19 mouse cellular contexts compared by ENCODE assay signal in genomic region chr4:141742381-141742780, GRCm38 (mm10). TPM values are rescaled to one million over a fixed set of nuclear protein-coding genes. Genes with fewer than 3 reads are reported as not detected.
DNase-seq lines count a peak whose midpoint lies in the region; ATAC-seq and TF ChIP-seq lines count a peak whose summit lies in the region.
"Had no signal": no experiment of that assay in that cellular context is flagged by ENCODE, and none has a peak within 500 bp of the region (broad histone marks: within the 10 kb centered on the region; RNA-seq: fewer than 3 reads in every experiment).

No protein-coding gene starts in this region.

- H3K9me3 ChIP-seq in heart, embryonic 10.5 days = no peaks in the 10 kb centered on the region
- no peaks in the 10 kb centered on the region for H3K9me3 ChIP-seq in kidney, postnatal 0 days (replicated peaks; ENCODE audit: low read length)
- H3K9me3 ChIP-seq in liver, embryonic 11.5 days (ENCODE audit: control insufficient read depth, low read length) = no peaks in the 10 kb centered on the region
- no peaks in the 10 kb centered on the region for H3K9me3 ChIP-seq in stomach, postnatal 0 days (ENCODE audit: control insufficient read depth, low read length)
- H3K9me3 ChIP-seq: forebrain, embryonic 12.5 days; midbrain, embryonic 12.5 days had no signal

- DNase-seq in heart, embryonic 10.5 days (ENCODE audit: low spot score) = no peak
- DNase-seq in heart, adult 9 months (ENCODE audit: low spot score in 2 of 2) = no peak
- no peak for DNase-seq in kidney, postnatal 0 days (ENCODE audit: low spot score)
- DNase-seq in kidney, adult 18-20 months = no peak
- no peak for DNase-seq in liver, embryonic 11.5 days (ENCODE audit: low spot score)
- no peak for DNase-seq in stomach, postnatal 0 days (ENCODE audit: low spot score)
- DNase-seq in adrenal gland, adult 8-10 months = no peak
- DNase-seq: adrenal gland, postnatal 14 days; cerebellum, adult 9-11 months; lung, adult 18-20 months; lung, postnatal 4 days; right cerebral cortex, postnatal 25 days; thymus, postnatal 4 days had no signal

- H3K4me1 ChIP-seq in heart, embryonic 10.5 days = peaks cover 21% of the 10 kb centered on the region
- 0 out of 2 replicates have a peak, but pooled peaks cover 4% of the 10 kb centered on the region for H3K4me1 ChIP-seq in kidney, postnatal 0 days (replicated peaks; ENCODE audit: insufficient read depth, low read length)
- peaks cover 3% of the 10 kb centered on the region; the same call in 1 of the 2 replicates for H3K4me1 ChIP-seq in liver, embryonic 11.5 days (replicated peaks; ENCODE audit: control insufficient read depth, insufficient read depth, low read length)
- no peaks in the 10 kb centered on the region for H3K4me1 ChIP-seq in stomach, postnatal 0 days (replicated peaks; ENCODE audit: control insufficient read depth, insufficient read depth)
- H3K4me1 ChIP-seq: forebrain, embryonic 12.5 days; midbrain, embryonic 12.5 days had no signal

- H3K27ac ChIP-seq in heart, embryonic 10.5 days = peak overlapping the region; percentile 73
- peak overlapping the region; percentile 75 for H3K27ac ChIP-seq in kidney, postnatal 0 days
- H3K27ac ChIP-seq in liver, embryonic 11.5 days (ENCODE audit: low read depth, low read length) = peak overlapping the region; percentile 28
- H3K27ac ChIP-seq in stomach, postnatal 0 days (replicated peaks) = peak overlapping the region; percentile 85
- H3K27ac ChIP-seq: forebrain, embryonic 12.5 days; left cerebral cortex, adult 2 months; midbrain, embryonic 12.5 days had no signal

- H3K4me2 ChIP-seq in kidney, postnatal 0 days (ENCODE audit: low read length) = no peak overlapping the region
- no peak overlapping the region for H3K4me2 ChIP-seq in liver, embryonic 11.5 days
- H3K4me2 ChIP-seq in stomach, postnatal 0 days (replicated peaks; ENCODE audit: low read depth) = no peak overlapping the region
- H3K4me2 ChIP-seq: forebrain, embryonic 12.5 days; midbrain, embryonic 12.5 days had no signal

- H3K4me3 ChIP-seq in heart, embryonic 10.5 days = no peak overlapping the region
- H3K4me3 ChIP-seq in kidney, postnatal 0 days (replicated peaks; ENCODE audit: low read depth, low read length) = no peak overlapping the region
- no peak overlapping the region for H3K4me3 ChIP-seq in liver, embryonic 11.5 days (ENCODE audit: low read depth, low read length)
- no peak overlapping the region for H3K4me3 ChIP-seq in stomach, postnatal 0 days (ENCODE audit: low read depth, low read length)
- H3K4me3 ChIP-seq: forebrain, embryonic 12.5 days; left cerebral cortex, adult 2 months; midbrain, embryonic 12.5 days had no signal

- ATAC-seq in kidney, postnatal 0 days (replicated peaks; ENCODE audit: low FRiP score, low read depth) = no peak
- no peak for ATAC-seq in liver, embryonic 11.5 days (replicated peaks; ENCODE audit: low FRiP score)
- ATAC-seq in stomach, postnatal 0 days (ENCODE audit: low FRiP score, low TSS enrichment) = no peak
- no peak for ATAC-seq in CD4-positive, CD25-positive, alpha-beta regulatory T cell, adult 4 months
- ATAC-seq: inflammation-experienced regulatory T-cells, adult 6 months had no signal

- TF ChIP-seq CTCF in kidney, postnatal 0 days (IDR thresholded peaks at IDR 0.05; ENCODE audit: low read depth) = no peak
- TF ChIP-seq CTCF in stomach, postnatal 0 days (IDR thresholded peaks at IDR 0.05; ENCODE audit: low read depth) = no peak

- H3K9ac ChIP-seq in kidney, postnatal 0 days (ENCODE audit: low read depth, low read length) = no peak overlapping the region
- H3K9ac ChIP-seq in liver, embryonic 11.5 days (ENCODE audit: low read depth, low read length) = no peak overlapping the region
- no peak overlapping the region for H3K9ac ChIP-seq in stomach, postnatal 0 days (ENCODE audit: low read length)
- H3K9ac ChIP-seq: forebrain, embryonic 12.5 days had no signal

- no peak for TF ChIP-seq EP300 in stomach, postnatal 0 days (optimal IDR thresholded peaks at IDR 0.05)

- WGBS in heart, embryonic 10.5 days = 79% methylated on average over 4 of the region's 4 CpGs
- 88% methylated on average over 4 of the region's 4 CpGs for WGBS in kidney, postnatal 0 days
- 88% methylated on average over 4 of the region's 4 CpGs for WGBS in liver, embryonic 11.5 days
- 85% methylated on average over 4 of the region's 4 CpGs for WGBS in stomach, postnatal 0 days

- peaks cover 7% of the 10 kb centered on the region; the same call in 1 of the 2 replicates for H3K27me3 ChIP-seq in heart, embryonic 10.5 days (ENCODE audit: insufficient read depth, poor library complexity, severe bottlenecking)
- H3K27me3 ChIP-seq in kidney, postnatal 0 days (ENCODE audit: insufficient read depth, low read length) = no peaks in the 10 kb centered on the region
- H3K27me3 ChIP-seq in liver, embryonic 11.5 days (replicated peaks; ENCODE audit: control insufficient read depth, insufficient read depth, low read length) = no peaks in the 10 kb centered on the region
- H3K27me3 ChIP-seq in stomach, postnatal 0 days (ENCODE audit: control insufficient read depth, insufficient read depth, low read length) = no peaks in the 10 kb centered on the region
- H3K27me3 ChIP-seq: forebrain, embryonic 12.5 days; midbrain, embryonic 12.5 days had no signal

- no peaks in the 10 kb centered on the region for H3K36me3 ChIP-seq in heart, embryonic 10.5 days
- H3K36me3 ChIP-seq in kidney, postnatal 0 days (ENCODE audit: insufficient read depth, low read length) = no peaks in the 10 kb centered on the region
- no peaks in the 10 kb centered on the region for H3K36me3 ChIP-seq in liver, embryonic 11.5 days (ENCODE audit: control insufficient read depth, insufficient read depth, low read length)
- no peaks in the 10 kb centered on the region for H3K36me3 ChIP-seq in stomach, postnatal 0 days (ENCODE audit: control insufficient read depth, insufficient read depth, low read length)
- H3K36me3 ChIP-seq: forebrain, embryonic 12.5 days; midbrain, embryonic 12.5 days had no signal

RNA-seq across cellular contexts. Expression of gene Agmat, which starts 4.1 kb away (rescaled TPM):
- polyA plus RNA-seq in heart, embryonic 10.5 days (2016; fragmentation: Nextera tagmentation; extraction: Ambion mirVana) = 1.2 and 3.5 TPM in 2 replicates
- polyA plus RNA-seq in kidney, postnatal 0 days (2015; fragmentation: Nextera tagmentation; extraction: Ambion mirVana) = 1.4 and 1.8 TPM in 2 replicates
- 16.0 and 18.0 TPM in 2 replicates for polyA plus RNA-seq in liver, embryonic 11.5 days (2014; fragmentation: Nextera tagmentation; extraction: Ambion mirVana)
- polyA plus RNA-seq in stomach, postnatal 0 days (2015; fragmentation: Nextera tagmentation; extraction: Ambion mirVana) = 0.13 and 0.34 TPM in 2 replicates
- polyA plus RNA-seq in CD4-positive, CD25-positive, alpha-beta regulatory T cell, adult 4 months (2017; shearing (Covaris generic)) = not detected
- total RNA-seq in adrenal gland, adult 8-10 months (2022) = 10 to 100 TPM in 3 of 4 experiments, 1 to 10 TPM in 1; 9.4 to 59.0 (median 32.8) TPM
- polyA plus RNA-seq: forebrain, embryonic 12.5 days; inflammation-experienced regulatory T-cells, adult 6 months; midbrain, embryonic 12.5 days had no signal

RNA-seq across cellular contexts. Expression of gene Ddi2, which starts 19.2 kb away (rescaled TPM):
- 21.4 and 21.5 TPM in 2 replicates for polyA plus RNA-seq in heart, embryonic 10.5 days (2016; fragmentation: Nextera tagmentation; extraction: Ambion mirVana)
- 16.4 and 16.8 TPM in 2 replicates for polyA plus RNA-seq in kidney, postnatal 0 days (2015; fragmentation: Nextera tagmentation; extraction: Ambion mirVana)
- 29.3 and 31.4 TPM in 2 replicates for polyA plus RNA-seq in liver, embryonic 11.5 days (2014; fragmentation: Nextera tagmentation; extraction: Ambion mirVana)
- polyA plus RNA-seq in stomach, postnatal 0 days (2015; fragmentation: Nextera tagmentation; extraction: Ambion mirVana) = 14.4 TPM in 2 replicates
- polyA plus RNA-seq in CD4-positive, CD25-positive, alpha-beta regulatory T cell, adult 4 months (2017; shearing (Covaris generic)) = 10 to 100 TPM; 19.1 to 20.7 TPM
- total RNA-seq in adrenal gland, adult 8-10 months (2022) = 10 to 100 TPM; 49.4 to 67.9 (median 54.0) TPM

RNA-seq across cellular contexts. Expression of gene Dnajc16, which starts 48.4 kb away (rescaled TPM):
- polyA plus RNA-seq in heart, embryonic 10.5 days (2016; fragmentation: Nextera tagmentation; extraction: Ambion mirVana) = 5.0 and 5.4 TPM in 2 replicates
- polyA plus RNA-seq in kidney, postnatal 0 days (2015; fragmentation: Nextera tagmentation; extraction: Ambion mirVana) = 4.8 and 5.2 TPM in 2 replicates
- 4.0 and 4.2 TPM in 2 replicates for polyA plus RNA-seq in liver, embryonic 11.5 days (2014; fragmentation: Nextera tagmentation; extraction: Ambion mirVana)
- 2.9 and 3.1 TPM in 2 replicates for polyA plus RNA-seq in stomach, postnatal 0 days (2015; fragmentation: Nextera tagmentation; extraction: Ambion mirVana)
- polyA plus RNA-seq in CD4-positive, CD25-positive, alpha-beta regulatory T cell, adult 4 months (2017; shearing (Covaris generic)) = 1 to 10 TPM; 3.4 to 4.3 TPM
- 10 to 100 TPM; 28.1 to 36.3 (median 32.7) TPM for total RNA-seq in adrenal gland, adult 8-10 months (2022)

RNA-seq across cellular contexts. Expression of gene Casp9, which starts 51.0 kb away (rescaled TPM):
- polyA plus RNA-seq in heart, embryonic 10.5 days (2016; fragmentation: Nextera tagmentation; extraction: Ambion mirVana) = 21.4 and 22.5 TPM in 2 replicates
- polyA plus RNA-seq in kidney, postnatal 0 days (2015; fragmentation: Nextera tagmentation; extraction: Ambion mirVana) = 20.0 and 23.0 TPM in 2 replicates
- polyA plus RNA-seq in liver, embryonic 11.5 days (2014; fragmentation: Nextera tagmentation; extraction: Ambion mirVana) = 16.5 and 18.3 TPM in 2 replicates
- polyA plus RNA-seq in stomach, postnatal 0 days (2015; fragmentation: Nextera tagmentation; extraction: Ambion mirVana) = 9.8 and 10.8 TPM in 2 replicates
- 10 to 100 TPM; 10.8 to 12.4 TPM for polyA plus RNA-seq in CD4-positive, CD25-positive, alpha-beta regulatory T cell, adult 4 months (2017; shearing (Covaris generic))
- total RNA-seq in adrenal gland, adult 8-10 months (2022) = 10 to 100 TPM; 21.4 to 29.4 (median 26.5) TPM

RNA-seq across cellular contexts. Expression of gene Rsc1a1, which starts 57.0 kb away (rescaled TPM):
- polyA plus RNA-seq in heart, embryonic 10.5 days (2016; fragmentation: Nextera tagmentation; extraction: Ambion mirVana) = 3.1 and 4.4 TPM in 2 replicates
- not detected in 2 replicates for polyA plus RNA-seq in kidney, postnatal 0 days (2015; fragmentation: Nextera tagmentation; extraction: Ambion mirVana)
- 2.7 TPM in 1 of 2 replicates, not detected in the other for polyA plus RNA-seq in liver, embryonic 11.5 days (2014; fragmentation: Nextera tagmentation; extraction: Ambion mirVana)
- not detected in 2 replicates for polyA plus RNA-seq in stomach, postnatal 0 days (2015; fragmentation: Nextera tagmentation; extraction: Ambion mirVana)
- not detected for polyA plus RNA-seq in CD4-positive, CD25-positive, alpha-beta regulatory T cell, adult 4 months (2017; shearing (Covaris generic))
- 1 to 10 TPM in 1 of 4 experiments, not detected in 3; 3.7 TPM for total RNA-seq in adrenal gland, adult 8-10 months (2022)
- total RNA-seq: heart, postnatal 25 days had no signal
- polyA plus RNA-seq: inflammation-experienced regulatory T-cells, adult 6 months; midbrain, embryonic 12.5 days had no signal

Comparison
In these comparisons a context has a peak if more than half of its experiments do, and no peak if none do; other contexts are left out.
1. H3K27ac ChIP-seq: peak in every context shown above with its lines; median percentile 85 in stomach, postnatal 0 days; 75 in kidney, postnatal 0 days; 73 in heart, embryonic 10.5 days; 28 in liver, embryonic 11.5 days.